Mouse (Mus musculus) small intestine, adult 2 months (tissue): ENCODE measurements around the gene Stk32b. TPM values are rescaled to one million over a fixed set of nuclear protein-coding genes. Genes with fewer than 3 reads are reported as not detected.

Experiments used
- H3K27ac ChIP-seq: fragments of 200-500 bp; 2 replicates; pipeline ENCODE4 v1.5.1; 2012; ENCODE audit warnings: low read depth, low read length, control low read depth, inconsistent platforms; ENCODE audit not compliant: insufficient read depth
- H3K27me3 ChIP-seq: fragments of 200-500 bp; 2 replicates; pipeline ENCODE4 v1.6.1; 2012; ENCODE audit warnings: mild to moderate bottlenecking, moderate library complexity, low read length, inconsistent platforms; ENCODE audit not compliant: control insufficient read depth, insufficient read depth
- H3K36me3 ChIP-seq: fragments of 200-500 bp; 2 replicates; pipeline ENCODE4 v1.6.1; 2012; ENCODE audit warnings: mild to moderate bottlenecking, low read length, control low read depth, inconsistent platforms; ENCODE audit not compliant: control insufficient read depth, insufficient read depth
- H3K4me1 ChIP-seq: fragments of 200-500 bp; 2 replicates; pipeline ENCODE4 v1.6.1; 2012; ENCODE audit warnings: low read length, inconsistent platforms, mixed read lengths; ENCODE audit not compliant: control insufficient read depth, insufficient read depth, insufficient read length
- H3K4me3 ChIP-seq: fragments of 200-500 bp; 2 replicates; pipeline ENCODE4 v1.5.1; 2012; ENCODE audit warnings: low read depth, mild to moderate bottlenecking, control low read depth, inconsistent platforms, low read length, moderate library complexity
- CTCF ChIP-seq: fragments of 200-500 bp; IDR thresholded peaks from 2 replicates; pipeline ENCODE4 v1.5.1; 2012; ENCODE audit warnings: low read depth, mild to moderate bottlenecking, control low read depth, inconsistent platforms, low read length, moderate library complexity, mixed read lengths; ENCODE audit not compliant: insufficient replicate concordance, insufficient read length; ENCODE audit errors: extremely low read depth
- POLR2A ChIP-seq: fragments of 200-500 bp; IDR thresholded peaks from 2 replicates; pipeline ENCODE4 v1.6.1; 2012; ENCODE audit warnings: low read depth, mild to moderate bottlenecking, control low read depth, inconsistent platforms, low read length, moderate library complexity
- WGBS: fragments of 180-500 bp; shearing (Covaris S2); methylation state at CpG from one replicate; pipeline ENCODE4 v1.1.7; 2018; 5-methylcytosine and 5-hydroxymethylcytosine counted together
- polyA plus RNA-seq: library from polyadenylated mRNA; depleted of rRNA; stranded (reverse); fragments of >200 nt; gene quantifications from 2 replicates; pipeline ENCODE4 v1.2.3, GENCODE M21; 2012

Stk32b gene
- polyA plus RNA-seq, 1 experiment, result not detected

DNA sequence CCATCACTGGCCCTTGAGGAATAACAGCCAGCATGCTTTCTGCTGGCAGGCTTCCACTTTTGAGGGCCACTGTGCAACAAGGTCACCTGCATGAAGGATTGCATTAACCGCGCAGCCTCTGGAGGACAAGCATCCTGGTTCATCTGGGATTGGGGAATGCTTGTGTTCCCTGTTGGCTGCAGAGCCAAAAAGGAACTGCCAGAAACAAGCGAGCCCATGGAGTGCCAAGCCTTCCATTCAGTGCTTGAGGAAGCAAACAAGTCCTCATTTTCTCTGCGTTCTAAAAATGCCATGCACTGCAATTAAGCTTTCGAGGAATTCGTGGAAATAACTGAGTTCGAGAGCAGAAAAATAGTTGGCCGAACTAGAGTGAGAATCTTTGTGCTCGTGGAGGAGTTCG lies 251.5 kb downstream of the Stk32b start:
- H3K36me3 ChIP-seq, result no peaks in the 10 kb centered on the region
- H3K4me3 ChIP-seq, result no peak overlapping the region
- 87% methylated on average over 10 of the region's 10 CpGs for WGBS
- no peak overlapping the region for H3K27ac ChIP-seq
- no peaks in the 10 kb centered on the region for H3K4me1 ChIP-seq
- H3K27me3 ChIP-seq, result no peaks in the 10 kb centered on the region
- no peak for TF ChIP-seq CTCF
- TF ChIP-seq POLR2A, result no peak

DNA sequence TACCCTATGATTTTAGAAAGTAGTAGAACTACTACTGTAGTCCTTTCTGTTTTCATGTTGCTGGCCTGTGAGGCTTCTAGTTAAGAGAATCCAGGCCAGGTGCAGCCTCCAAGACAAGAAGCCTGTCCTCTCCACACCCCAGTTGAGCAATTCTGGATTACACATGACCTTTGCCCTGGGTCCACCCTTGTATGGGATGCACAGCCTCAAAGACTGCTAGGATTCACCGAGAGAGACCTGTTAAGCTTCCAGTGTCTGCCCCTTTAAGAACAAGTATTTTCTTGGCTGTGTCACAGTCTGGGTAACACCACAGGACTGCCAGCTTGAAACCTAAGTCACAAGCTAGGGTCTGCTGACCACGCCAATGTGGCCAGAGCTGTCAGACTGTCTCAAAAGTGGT lies 258.7 kb downstream of the Stk32b start:
- Histone ChIP-seq H3K27ac (no peak overlapping the region), H3K27me3 (no peaks in the 10 kb centered on the region), H3K4me1 (no peaks in the 10 kb centered on the region), H3K4me3 (no peak overlapping the region), H3K36me3 (no peaks in the 10 kb centered on the region)
- 39% methylated on average over 2 of the region's 2 CpGs for WGBS
- no peak for TF ChIP-seq CTCF
- TF ChIP-seq POLR2A, result no peak

DNA sequence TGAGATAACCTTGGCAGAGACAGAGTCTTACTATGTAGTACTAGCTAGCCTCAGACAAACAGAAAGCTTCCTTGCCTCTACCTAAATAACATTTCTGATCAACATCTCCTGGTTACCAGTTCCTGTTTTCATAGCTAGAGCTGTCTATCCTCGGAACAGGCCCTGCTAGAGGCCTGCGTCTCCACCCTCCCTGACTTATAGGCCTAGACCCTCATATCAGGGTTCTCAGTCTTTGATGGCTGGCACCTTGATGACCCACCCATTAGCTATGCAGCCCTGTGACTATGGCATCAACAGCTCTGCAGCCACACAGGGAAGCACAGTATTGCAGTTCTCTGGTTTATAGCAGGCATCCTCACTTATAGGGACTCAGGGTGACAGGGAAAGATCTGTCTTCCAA lies 259.1 kb downstream of the Stk32b start:
- H3K4me1 ChIP-seq, result no peaks in the 10 kb centered on the region
- WGBS, result 63% methylated on average over 2 of the region's 2 CpGs
- no peak for TF ChIP-seq POLR2A
- TF ChIP-seq CTCF, result no peak
- H3K27me3 ChIP-seq, result no peaks in the 10 kb centered on the region
- H3K27ac ChIP-seq, result no peak overlapping the region
- no peak overlapping the region for H3K4me3 ChIP-seq
- H3K36me3 ChIP-seq, result no peaks in the 10 kb centered on the region

DNA sequence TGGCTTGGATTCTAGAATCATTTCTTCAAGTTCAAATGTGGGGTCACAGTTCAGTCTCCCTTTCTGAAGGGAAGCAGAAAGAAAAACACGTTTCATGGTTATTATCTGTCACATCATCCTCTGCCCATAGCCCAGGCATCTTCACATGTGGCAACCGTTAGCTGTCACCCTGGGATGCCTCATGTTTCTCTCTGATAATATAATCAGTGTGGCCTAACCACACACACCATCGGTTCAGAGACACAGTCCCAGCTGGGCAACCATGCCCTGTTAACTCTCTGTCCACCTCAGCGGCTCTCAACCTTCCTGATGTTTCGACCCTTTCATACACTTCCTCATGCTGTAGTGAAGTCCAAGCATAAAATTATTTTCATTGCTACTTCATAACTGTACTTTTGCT lies 259.8 kb downstream of the Stk32b start:
- Histone ChIP-seq H3K4me1 (no peaks in the 10 kb centered on the region), H3K4me3 (no peak overlapping the region), H3K36me3 (no peaks in the 10 kb centered on the region), H3K27ac (no peak overlapping the region), H3K27me3 (no peaks in the 10 kb centered on the region)
- no peak for TF ChIP-seq POLR2A
- no peak for TF ChIP-seq CTCF
- WGBS, result 73% methylated on average over 5 of the region's 5 CpGs

DNA sequence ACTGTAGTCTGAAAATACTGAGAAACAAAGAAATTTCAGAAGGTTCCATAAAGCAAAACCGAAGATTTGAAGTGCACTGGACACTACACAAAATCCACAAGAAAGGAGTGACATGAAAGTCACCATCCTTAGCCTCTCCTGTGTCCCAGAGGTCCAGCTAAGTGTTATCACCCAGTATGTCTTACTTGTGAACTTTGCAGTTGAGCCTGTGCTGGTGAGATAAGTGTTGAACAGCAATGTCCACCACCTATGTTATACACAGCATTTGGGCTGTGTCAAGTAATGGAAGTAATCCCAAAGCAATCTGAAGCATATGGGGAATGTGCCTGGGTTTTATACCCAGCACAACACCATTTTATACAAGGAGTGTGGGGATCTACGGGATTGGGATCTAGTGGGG lies 260.4 kb downstream of the Stk32b start:
- Histone ChIP-seq H3K36me3 (no peaks in the 10 kb centered on the region), H3K27ac (no peak overlapping the region), H3K4me3 (no peak overlapping the region), H3K27me3 (no peaks in the 10 kb centered on the region), H3K4me1 (no peaks in the 10 kb centered on the region)
- TF ChIP-seq CTCF (no peak), POLR2A (no peak)
- 62% methylated on average over 2 of the region's 2 CpGs for WGBS

DNA sequence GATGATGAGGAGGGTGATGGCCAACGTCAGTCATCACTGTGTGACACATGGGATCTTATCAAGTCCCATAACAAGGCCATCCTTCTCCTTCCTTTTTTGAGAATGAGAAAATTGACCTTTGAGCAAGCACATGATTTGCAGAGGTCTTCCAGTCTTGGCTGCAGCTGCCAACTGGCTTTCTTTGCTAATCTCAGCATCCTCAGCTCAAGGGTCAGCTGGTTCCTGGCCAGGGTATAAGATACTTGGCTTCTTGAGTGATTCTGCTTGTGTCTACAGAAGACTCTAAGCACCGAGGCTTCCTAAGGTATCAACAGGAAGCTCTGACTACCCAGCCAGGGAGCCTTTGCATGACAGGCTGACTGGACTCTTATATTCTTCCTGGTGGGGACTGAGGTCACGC lies 269.4 kb downstream of the Stk32b start:
- 82% methylated on average over 3 of the region's 3 CpGs for WGBS

DNA sequence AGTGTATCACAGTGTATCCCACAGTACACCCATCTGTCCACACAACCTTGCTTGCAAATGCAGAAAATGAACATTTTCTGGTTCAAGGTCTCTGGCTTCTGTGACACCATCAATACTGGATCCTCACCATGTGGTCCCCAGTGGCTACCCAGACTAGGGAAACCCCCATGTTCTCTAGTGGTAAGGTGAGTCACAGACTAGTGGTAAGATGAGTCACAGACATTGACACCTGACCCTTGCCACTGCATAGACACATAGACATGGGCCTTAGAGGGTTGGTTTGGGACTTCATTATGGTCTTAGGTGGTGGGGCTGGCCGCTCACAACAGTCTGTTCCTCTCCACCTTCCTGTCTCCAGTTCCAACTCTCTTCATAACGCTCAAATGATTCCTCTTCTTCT lies 274.2 kb downstream of the Stk32b start:
- H3K4me3 ChIP-seq, result no peak overlapping the region
- no peaks in the 10 kb centered on the region for H3K36me3 ChIP-seq
- no peaks in the 10 kb centered on the region for H3K4me1 ChIP-seq
- 60% methylated on average over 2 of the region's 2 CpGs for WGBS
- H3K27me3 ChIP-seq, result no peaks in the 10 kb centered on the region
- H3K27ac ChIP-seq, result no peak overlapping the region
- no peak for TF ChIP-seq CTCF
- TF ChIP-seq POLR2A, result no peak

More for the DNA sequence above, 269.4 kb downstream of the Stk32b start:
- no peak overlapping the region for H3K27ac ChIP-seq
- no peaks in the 10 kb centered on the region for H3K27me3 ChIP-seq
- no peaks in the 10 kb centered on the region for H3K4me1 ChIP-seq
- no peaks in the 10 kb centered on the region for H3K36me3 ChIP-seq
- no peak for TF ChIP-seq CTCF
- TF ChIP-seq POLR2A, result no peak
- no peak overlapping the region for H3K4me3 ChIP-seq

DNA sequence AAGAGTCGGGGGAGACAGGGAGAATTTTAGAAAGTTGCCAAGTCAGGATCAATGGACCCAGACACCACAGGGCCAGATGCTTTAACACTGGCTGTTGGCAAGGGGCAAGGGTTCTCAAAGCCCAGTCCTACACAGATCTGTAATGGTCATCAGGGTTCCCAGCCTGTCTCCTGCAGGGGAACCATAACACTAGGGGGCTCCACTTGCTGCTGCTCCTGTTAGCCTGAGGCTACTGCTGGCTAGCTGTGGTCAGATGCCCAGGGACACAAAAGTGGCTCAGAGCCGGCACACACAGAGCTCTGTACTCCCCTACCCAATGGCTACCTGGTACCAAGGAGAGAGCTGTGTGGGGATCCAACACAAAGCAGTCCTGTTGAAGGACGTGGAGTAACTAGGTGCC lies 281.6 kb downstream of the Stk32b start:
- Histone ChIP-seq H3K4me3 (no peak overlapping the region), H3K4me1 (no peaks in the 10 kb centered on the region), H3K27ac (no peak overlapping the region), H3K36me3 (no peaks in the 10 kb centered on the region), H3K27me3 (no peaks in the 10 kb centered on the region)
- TF ChIP-seq CTCF (no peak), POLR2A (no peak)
- WGBS, result 64% methylated on average over 3 of the region's 3 CpGs
